Mouse (Mus musculus) lung, postnatal 36 days (tissue): ENCODE results near the gene Mef2b.

ENCODE experiments used
- DNase-seq: peaks from one replicate; pipeline ENCODE4 v3.0.0; 2022; ENCODE audit warnings: mixed read lengths

Gene Mef2b

GRCm38 (mm10) chr8:70181212-70181902 is 41.8 kb downstream of the Mef2b start:
- no peak for DNase-seq

- no peak for DNase-seq
Measured at GRCm38 (mm10) chr8:70181903-70182252, 42.4 kb downstream of the Mef2b start.

DNA sequence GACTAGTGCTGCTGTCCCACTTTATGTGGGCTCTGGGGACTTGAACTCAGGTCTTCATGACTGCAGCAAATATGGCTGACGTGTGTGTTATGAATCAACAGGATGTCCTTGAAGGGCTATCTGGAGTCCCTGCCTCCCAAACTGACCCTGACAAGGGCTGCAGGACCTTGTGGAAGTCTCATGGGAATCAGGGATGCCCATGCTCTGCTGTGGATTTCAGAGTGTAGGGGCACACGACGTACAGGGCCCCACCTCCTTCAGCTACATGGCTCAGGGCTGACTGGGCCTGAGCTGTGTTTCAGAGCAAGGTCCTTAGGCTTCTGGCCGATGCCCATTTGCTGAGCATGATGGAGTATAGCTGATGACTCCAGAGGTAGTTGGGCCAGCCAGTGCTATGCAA is 43.7 kb downstream of the Mef2b start:
- no peak for DNase-seq

GRCm38 (mm10) chr8:70188707-70189106 is 49.2 kb downstream of the Mef2b start:
- no peak for DNase-seq

DNA sequence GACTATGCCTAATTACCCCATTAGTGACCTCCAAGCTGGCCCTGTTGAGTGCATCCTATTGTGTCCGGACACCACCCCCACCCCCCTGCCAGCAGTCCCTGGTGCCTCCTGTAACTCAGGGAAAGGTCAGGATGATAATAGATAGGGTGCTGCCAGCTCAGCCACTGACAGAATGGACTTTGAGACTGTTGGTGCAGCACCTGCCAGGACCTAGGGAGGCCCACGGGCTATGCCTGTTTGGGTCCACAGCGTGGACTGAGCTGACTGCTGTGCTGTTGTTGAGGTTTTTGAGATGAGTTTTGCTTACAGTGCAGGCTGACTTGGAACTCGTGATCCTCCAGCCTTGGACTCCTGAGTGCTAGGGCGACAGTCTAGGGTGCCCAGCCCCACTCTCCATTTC is 53.7 kb downstream of the Mef2b start:
- DNase-seq = no peak

DNA sequence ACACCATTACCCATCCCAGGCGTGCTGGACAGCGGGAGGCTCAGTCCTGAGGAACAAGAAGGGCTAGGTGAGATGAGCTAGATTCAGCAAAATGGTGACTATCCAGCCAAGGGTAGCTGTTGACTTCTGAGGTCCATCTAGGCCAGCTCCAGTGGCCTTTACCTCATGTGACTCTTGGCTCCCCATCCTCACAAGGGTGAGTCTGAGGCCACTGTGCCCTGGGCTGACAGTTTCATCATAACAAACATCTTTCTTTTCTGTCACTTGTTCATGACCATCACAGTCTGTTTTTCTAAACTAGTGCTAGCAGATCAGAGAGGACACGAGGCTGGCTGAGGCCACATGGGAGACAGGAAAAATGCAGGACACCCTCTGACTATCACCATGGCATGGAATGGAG is 54.7 kb downstream of the Mef2b start:
- peak; percentile 36 for DNase-seq

- no peak for DNase-seq
Measured at GRCm38 (mm10) chr8:70195762-70196161, 56.3 kb downstream of the Mef2b start.

DNA sequence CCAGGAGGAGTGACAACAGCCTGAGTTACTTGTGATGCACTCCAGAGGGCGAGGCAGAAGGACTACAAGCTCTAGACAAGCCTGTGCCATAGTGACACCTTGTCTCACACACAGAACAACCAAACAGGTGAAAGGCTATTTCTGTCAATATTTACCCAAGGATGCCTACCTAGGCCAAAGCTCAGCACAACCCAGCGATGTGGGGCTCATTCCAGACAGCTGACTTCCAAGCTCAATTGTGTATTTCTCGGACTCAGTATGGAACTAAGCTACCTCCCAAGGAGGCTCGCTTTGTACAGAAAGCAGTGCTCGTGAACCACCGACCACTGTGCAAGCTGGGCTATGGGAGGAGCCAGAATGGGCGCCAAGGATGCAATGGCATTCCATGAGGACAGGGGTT is 58.1 kb downstream of the Mef2b start:
- no peak for DNase-seq

DNA sequence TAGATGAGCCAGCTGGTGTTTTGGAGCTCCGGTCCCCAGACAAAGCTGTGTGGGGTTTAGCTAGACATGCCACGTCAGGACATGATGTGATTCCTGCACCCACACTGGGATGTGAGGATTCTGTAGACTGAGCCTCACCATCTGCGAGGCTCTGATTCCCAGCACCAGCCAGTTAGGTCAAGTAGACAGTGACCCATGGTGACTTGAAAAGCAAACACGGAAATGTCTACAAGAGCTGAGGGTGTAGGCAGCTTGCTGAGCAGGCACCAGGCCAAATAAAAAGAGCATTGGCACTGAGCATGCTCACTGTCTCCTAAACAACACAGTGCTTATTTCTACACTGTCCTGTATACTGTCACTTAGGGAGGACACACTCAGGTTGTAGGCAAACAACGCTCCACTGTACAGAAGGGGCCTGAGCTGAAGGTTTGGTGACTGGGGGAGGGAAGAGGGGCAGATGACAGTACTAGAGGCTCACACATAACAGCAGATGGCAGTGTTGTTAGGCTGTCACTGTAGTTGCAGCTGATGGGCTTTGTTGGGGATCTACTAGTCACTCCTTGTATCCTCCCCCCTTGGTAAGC is 60.7 kb downstream of the Mef2b start:
- peak; percentile 77 for DNase-seq

GRCm38 (mm10) chr8:70201417-70201816 is 61.9 kb downstream of the Mef2b start:
- DNase-seq = no peak

GRCm38 (mm10) chr8:70203072-70203471 is 63.6 kb downstream of the Mef2b start:
- no peak for DNase-seq

DNA sequence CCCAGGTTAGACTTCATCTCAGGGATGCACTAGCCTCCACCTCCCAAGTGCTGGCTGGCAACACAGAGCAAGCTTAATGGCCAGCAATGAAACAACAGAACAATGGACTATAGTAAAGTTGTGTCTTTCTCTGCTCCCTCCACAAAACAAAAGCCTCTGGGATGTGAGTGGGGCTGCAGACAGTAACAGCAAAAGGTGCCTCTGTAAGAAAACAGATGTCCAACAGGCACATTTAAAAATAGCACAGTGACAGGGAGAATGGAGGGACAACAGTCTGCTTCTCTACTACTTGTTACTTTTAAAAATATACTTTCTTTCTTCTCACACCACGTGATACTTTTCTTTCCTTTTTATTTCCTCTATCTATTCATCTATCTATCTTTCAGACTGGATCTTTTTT is 65.2 kb downstream of the Mef2b start:
- DNase-seq = no peak

- DNase-seq = no peak
Measured at GRCm38 (mm10) chr8:70208130-70208529, 68.6 kb downstream of the Mef2b start.

DNA sequence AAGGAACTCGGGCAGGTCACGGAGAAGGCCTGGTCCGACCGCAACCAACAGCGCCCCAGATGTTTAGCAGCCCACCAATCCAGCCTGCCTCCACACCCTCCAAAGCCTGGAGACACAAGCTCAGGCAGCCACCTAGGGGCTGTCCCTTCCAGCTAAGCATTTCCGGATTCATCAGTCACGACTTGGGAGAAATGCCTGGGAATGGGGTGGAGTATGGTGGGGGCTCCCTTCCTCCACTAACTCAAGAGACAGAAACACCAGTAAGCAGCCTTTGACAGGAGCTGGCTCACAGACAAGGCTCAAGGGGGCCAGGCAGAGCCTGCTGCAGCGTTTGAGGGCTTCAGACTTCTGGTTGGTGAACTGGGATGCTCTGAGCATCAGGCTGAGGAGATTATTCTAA is 71.0 kb downstream of the Mef2b start:
- no peak for DNase-seq

DNA sequence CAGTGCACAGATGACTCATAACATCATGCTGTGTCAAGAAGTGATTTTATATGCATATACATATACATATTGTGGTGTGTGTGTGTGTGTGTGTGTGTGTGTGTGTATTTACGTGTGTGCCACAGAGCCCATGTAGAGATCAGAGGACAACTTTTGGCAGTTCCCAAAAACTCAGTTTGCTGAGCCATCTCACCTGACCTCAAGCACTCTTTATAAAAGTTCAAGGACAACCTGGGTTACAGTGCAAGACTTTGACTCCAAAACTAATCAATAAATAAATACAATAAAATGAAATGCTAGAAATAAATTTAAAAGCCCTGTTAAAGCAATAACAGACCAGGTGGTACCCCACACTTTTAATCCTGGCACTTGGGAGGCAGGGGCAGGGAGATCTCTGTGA is 71.8 kb downstream of the Mef2b start:
- no peak for DNase-seq

DNA sequence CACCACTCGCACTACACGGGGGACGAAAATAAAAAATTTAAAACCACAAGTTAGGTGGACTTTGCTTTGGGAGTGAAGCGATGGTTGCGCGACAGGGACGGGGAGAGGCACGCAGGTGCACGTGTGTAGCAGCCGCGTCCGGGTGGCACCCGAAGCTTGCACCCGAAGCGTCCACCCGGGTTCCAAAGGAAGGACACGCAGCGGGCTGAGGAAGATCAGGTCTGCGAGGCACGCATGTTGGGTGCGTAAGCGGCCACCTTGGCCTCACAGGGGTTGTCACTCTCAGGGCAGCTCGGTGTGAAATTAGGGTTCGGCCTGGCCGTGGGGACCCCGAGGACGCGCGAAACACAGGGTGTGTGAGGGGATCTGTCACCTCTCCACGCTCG is 72.2 kb downstream of the Mef2b start:
- peak; percentile 26 for DNase-seq

DNA sequence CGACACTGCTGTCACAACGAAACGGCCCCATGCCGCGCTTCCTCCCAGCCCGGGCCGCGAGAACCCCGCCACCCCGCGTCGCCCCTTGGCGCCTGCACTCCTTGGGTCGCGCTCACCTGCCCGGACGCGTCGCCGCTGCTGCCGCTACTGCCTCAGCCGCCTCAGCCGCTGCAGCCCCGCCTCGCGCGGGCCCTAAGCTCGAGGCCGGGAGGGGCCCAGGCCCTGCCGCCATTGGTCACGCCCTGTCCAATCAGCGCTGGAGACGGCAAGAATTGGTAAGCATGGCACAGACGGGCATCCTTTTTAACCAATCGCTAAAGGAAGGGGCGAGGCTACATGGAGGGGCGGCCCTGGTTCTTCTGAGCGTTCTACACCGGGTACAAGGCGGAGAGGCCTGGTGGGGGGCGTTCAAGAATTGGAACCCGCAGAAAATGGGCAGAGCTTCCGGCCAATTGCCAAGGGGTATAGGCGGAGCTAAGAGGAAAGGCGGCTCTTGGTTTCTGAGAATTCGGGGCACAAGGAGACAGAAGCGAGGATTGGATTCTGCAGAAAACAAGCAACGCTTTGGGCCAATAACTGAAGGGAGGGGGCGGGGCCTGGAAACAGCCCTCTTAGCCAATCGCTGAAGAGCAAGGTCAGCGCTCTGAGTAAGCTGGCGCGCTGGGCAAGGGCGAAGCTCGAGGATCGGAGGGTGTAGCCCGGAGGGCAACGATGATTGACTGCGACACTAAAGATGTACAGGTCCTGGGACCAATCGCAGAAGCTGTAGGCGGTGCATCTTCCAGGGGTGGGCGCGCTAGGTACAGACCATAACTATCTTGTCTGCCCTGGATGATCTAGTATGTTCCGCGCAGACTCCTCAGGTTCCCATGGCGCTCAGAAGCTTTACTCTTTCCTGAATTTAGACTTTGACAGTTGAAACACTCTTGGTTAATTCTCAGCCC is 72.9 kb downstream of the Mef2b start, which contains the start of gene Slc25a42:
Gene Slc25a42 (minus strand): TSS at position 194 of the 944 bp plus-strand sequence.
- peak; percentile 99 for DNase-seq

DNA sequence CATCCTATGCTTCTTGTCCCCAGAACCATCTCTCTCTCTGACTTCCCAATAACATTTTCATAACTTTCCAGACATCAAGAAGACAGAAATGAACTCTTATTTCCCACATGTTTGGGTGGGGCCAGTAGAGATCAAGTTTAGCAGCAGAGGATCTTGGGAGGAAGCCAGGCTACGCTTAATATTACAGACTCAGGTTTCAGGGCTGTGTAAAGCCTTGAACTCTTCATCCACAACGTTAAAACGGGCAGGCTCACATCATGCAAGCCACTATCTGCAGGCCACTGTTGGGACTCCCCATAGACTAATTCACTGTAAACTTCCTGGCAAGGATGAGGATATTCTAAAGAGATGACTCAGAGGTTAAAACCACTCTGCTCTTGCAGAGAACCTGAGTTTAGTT is 74.9 kb downstream of the Mef2b start:
- DNase-seq = no peak

- no peak for DNase-seq
Measured at GRCm38 (mm10) chr8:70215092-70215491, 75.6 kb downstream of the Mef2b start.

GRCm38 (mm10) chr8:70216161-70216560 is 76.7 kb downstream of the Mef2b start:
- DNase-seq = peak; percentile 45

- DNase-seq = peak; percentile 78
Measured at GRCm38 (mm10) chr8:70216566-70216965, 77.1 kb downstream of the Mef2b start.
